Mouse (Mus musculus): ENCODE results near the gene Pirb.

- peak; percentile 33 for TF ChIP-seq CTCF (IDR thresholded peaks at IDR 0.05)
- no peak for TF ChIP-seq EP300 (IDR thresholded peaks at IDR 0.05)
These were observed 27.7 kb downstream of the Pirb start, which contains the start of gene Tsen34 for GRCm38 (mm10) chr7:3692382-3692986.

Measured in lung, postnatal 0 days (tissue).